Mouse (Mus musculus) natural killer cell, adult 2 months (primary cell): ENCODE results near the gene Tmbim1.
A peak's percentile ranks its signal among the peaks of the same experiment; 100 is the strongest.

Experiments
- DNase-seq, 2 experiments: peaks; one replicate each; pipeline ENCODE4 v3.0.0; 2022; ENCODE audit warnings: low spot score in 2 of 2

The Tmbim1 gene

DNA sequence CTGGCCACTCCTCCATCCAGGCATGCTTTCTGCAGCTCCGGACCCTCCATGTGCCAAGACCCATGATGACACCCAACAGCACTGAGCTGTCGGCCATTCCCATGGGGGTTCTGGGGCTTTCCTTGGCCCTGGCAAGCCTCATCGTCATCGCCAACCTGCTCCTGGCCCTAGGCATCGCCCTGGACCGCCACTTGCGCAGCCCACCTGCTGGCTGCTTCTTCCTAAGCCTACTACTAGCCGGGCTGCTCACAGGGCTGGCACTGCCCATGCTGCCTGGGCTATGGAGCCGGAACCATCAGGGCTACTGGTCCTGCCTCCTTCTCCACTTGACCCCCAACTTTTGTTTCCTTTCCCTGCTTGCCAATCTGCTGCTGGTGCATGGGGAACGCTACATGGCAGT lies 26.9 kb downstream of the Tmbim1 start, which contains the start of gene Gpbar1:
Gpbar1 (plus strand) TSS at position 13 of the 400 bp plus-strand sequence.
- no peak for DNase-seq

- no peak for DNase-seq
Measured at GRCm38 (mm10) chr1:74277883-74278537, 27.4 kb downstream of the Tmbim1 start.

- DNase-seq, result no peak
Measured at GRCm38 (mm10) chr1:74277041-74277440, 28.4 kb downstream of the Tmbim1 start.

DNA sequence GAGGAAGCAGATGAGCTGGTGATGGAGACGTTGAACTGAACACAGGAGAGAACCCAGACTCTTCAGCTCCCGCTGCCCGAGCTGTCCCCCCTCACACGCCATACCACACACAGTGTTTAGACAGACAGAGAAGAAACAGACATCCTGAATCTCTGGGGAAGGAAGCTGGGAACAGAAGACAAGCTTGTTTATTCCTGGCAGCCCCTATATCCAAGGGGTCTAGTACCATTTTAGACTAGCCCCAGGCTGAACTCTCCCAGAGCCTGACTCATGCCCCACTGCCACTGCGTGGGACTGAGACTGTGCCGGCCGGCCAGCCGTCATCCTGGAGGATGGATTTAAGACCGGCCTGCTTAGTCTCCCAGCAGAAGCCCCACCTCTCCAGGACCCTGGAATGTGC lies 30.4 kb downstream of the Tmbim1 start:
- no peak for DNase-seq

DNA sequence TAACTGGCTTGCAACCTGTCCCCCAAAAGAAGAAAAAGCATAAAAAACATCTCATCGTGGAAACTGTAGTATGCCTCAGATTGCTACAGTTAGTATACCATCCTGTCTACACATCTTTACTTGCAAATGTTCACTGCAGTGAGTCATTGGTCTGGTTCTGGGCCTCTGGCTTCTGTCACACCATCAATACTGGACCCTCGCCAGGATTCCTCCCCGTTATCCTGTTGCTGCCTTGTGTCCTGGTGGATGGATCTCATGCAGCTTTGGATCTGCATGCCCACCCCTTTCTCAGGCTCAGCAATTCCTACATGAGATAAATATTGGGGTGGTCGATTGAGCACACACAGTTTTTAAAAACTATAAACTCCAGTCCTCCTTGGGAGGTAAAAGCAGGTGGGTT lies 33.8 kb downstream of the Tmbim1 start:
- no peak for DNase-seq

- DNase-seq, result no peak
Measured at GRCm38 (mm10) chr1:74268750-74269149, 36.7 kb downstream of the Tmbim1 start.

- no peak for DNase-seq
Measured at GRCm38 (mm10) chr1:74262510-74262909, 42.9 kb downstream of the Tmbim1 start.

DNA sequence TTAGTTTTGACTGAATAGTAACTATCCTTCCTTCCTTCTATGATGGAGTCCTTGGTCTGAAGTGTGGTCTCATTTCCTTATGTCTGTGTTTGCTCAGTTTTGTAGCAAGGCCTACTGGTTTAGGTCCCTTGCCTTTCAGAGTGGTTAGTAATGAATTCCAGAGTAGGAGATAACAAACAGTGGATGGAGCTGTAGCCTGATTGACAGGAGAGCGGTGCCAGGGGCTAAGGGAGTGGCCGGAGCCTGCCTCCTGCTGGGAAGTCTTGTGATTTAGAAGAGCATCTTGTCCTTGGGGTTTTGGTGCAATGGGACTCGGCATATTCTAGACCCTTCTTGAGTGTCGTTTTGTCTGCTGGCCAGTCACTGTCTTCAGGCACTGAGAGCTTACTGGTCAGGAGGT lies 48.6 kb downstream of the Tmbim1 start:
- DNase-seq, result no peak

DNA sequence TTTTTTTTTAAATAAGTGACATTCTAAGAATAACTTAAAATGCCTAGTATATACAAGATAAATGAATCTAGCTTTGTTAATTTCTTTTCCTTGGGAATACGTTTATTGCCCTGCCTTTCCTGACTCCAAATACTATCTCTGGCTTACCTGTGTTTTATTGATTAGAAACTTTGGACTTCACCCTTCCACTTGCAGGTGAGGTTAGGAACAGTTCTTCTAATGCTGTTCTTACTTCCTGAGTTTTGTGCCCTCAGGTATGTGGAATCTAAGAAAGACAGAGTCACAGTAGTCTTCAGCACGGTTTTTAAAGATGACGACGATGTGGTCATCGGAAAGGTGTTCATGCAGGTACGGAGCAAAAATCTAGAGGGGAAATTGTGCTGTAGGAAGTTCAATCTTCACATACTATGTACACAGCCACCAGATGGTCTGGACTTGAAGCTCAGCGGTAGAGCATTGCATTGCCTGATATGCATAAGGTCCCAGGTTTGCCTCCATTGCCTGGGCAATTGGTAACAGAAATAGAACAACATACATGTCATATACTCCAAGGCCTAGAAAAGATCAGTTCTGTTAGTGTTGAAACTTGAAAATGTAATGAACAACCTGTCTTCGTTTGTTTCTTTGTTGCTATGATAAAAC lies 49.6 kb downstream of the Tmbim1 start:
- no peak for DNase-seq

- DNase-seq, result no peak
Measured at GRCm38 (mm10) chr1:74250096-74250495, 55.3 kb downstream of the Tmbim1 start.

- DNase-seq, result no peak
Measured at GRCm38 (mm10) chr1:74249331-74249980, 56.0 kb downstream of the Tmbim1 start.

GRCm38 (mm10) chr1:74248799-74249198 lies 56.6 kb downstream of the Tmbim1 start:
- peak; percentile 71 to 76 for DNase-seq

DNA sequence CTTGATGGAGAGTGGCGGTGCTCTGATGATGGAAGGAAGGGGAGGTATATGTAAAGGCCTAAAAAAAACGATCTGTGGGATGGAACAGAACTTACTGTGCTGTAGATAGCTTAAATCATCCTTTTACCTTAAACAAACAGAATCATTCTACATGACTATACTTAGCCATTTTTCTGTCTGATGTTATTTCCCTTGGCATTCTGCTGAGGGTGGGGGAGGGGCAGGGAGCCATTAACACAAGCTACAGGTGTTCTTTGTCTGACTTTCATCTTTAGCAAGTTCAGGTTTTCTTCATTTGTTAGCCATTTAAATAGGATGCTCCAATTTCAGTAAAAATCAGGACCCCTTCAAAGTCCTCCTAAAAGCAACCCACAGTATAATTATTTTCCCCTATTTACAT lies 59.9 kb downstream of the Tmbim1 start:
- DNase-seq, result no peak

GRCm38 (mm10) chr1:74240832-74241231 lies 64.6 kb downstream of the Tmbim1 start:
- DNase-seq, result no peak

DNA sequence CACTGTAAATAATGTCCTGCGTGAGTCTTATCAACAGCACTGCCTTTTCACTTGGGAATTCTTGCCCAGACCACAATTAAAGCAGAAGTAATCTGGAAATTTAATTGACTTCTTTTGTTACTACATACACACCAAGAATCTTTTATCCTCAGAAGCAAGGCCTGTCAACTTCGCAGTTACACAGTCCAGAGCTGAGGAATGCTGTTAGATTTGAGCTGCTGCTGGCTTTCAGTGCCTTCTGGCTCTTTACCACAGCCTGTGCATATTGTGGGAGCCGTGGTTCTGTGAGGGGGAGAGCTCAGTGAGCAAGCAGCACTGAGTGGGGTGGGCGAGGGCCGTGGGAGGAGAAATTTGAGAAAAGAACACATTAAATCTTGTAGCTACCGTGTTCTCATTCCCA lies 65.1 kb downstream of the Tmbim1 start:
- no peak for DNase-seq

- peak; percentile 31 to 44 for DNase-seq
Measured at GRCm38 (mm10) chr1:74239618-74240017, 65.8 kb downstream of the Tmbim1 start.

GRCm38 (mm10) chr1:74239162-74239561 lies 66.3 kb downstream of the Tmbim1 start:
- peak in 1 of 2 experiments; percentile 21 for DNase-seq
